Mouse (Mus musculus): ENCODE results near the gene Tbcd.

The Tbcd gene

DNA sequence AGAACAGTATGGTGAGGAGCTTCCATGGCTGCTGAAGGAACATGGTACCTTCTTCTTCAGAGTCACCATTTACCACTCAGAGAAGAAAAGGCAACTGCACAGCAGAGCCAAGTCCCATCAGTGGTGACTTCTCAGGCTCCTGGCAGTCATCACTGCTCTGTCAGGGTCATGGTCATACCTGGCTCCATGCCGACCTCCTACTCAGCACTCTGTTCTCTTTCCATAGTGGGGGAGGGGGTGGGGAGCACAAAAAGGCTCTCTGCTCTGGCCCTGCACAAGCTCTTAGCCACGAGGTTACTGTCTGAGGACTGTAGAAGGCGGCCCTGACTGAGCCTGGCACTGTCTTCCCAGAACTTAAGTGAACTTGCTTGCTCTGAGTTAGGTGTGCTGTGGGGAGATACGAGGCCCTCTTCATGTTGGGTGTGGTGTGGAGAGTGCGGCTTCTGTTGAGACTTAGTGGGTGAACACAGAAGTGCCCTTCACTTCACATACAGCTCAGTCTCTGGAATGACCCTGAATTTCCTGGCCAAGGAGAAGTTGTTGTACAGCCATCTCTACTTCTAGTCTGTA lies 91.6 kb downstream of the Tbcd start:
- WGBS = 80% methylated on average over 5 of the region's 5 CpGs

DNA sequence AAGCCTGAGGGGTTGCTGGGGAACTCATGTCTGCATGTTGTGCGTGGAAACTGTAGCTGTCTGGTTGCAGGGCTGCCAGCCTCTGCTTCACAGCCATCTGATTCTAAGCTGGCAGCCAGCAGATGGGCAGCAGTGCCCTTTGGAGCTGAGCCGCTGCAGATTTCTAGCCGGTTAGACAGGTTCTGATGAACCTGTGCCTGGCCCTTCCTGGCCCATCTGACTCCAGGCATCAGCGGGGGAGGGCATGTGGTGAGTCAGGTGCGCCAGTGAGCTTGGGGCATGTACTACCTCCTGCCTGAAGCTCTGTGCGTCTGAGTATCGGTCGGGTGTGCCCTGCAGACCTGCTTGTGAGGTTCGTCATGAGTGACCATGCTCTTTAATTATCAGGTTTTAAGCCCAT lies 92.2 kb downstream of the Tbcd start:
- 66% methylated on average over 9 of the region's 9 CpGs for WGBS

DNA sequence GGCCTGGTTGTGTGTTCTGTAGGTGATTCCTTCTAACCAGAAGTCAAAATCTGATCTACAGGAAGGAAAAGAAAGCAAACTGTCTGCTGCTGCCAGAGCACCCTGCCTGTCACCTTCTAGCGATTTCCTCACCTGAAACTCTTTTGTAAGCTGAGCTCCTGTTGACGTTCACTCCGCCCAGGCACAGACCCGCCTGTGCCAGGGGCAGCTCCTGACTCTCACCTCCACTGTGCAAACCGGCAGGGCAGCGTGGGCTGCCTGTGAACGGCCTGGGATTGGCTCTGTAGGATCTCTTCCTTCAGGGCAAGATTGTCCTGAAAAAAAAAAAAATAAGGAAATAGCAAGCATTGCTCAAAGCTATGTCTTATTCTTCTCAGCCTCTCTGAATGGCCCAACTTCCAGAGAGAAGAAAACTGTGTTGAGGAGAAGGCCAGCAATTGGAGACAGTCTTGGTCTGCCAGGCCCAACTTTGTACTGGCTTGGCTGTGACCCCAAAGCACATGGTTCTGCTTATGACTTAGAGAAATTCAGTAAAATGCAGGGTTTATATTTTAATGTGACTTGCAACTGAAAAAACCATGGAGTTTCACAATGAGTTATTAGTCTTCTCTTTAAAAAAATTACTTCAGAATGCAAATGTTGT lies 93.1 kb downstream of the Tbcd start:
- 68% methylated on average over 7 of the region's 7 CpGs for WGBS

DNA sequence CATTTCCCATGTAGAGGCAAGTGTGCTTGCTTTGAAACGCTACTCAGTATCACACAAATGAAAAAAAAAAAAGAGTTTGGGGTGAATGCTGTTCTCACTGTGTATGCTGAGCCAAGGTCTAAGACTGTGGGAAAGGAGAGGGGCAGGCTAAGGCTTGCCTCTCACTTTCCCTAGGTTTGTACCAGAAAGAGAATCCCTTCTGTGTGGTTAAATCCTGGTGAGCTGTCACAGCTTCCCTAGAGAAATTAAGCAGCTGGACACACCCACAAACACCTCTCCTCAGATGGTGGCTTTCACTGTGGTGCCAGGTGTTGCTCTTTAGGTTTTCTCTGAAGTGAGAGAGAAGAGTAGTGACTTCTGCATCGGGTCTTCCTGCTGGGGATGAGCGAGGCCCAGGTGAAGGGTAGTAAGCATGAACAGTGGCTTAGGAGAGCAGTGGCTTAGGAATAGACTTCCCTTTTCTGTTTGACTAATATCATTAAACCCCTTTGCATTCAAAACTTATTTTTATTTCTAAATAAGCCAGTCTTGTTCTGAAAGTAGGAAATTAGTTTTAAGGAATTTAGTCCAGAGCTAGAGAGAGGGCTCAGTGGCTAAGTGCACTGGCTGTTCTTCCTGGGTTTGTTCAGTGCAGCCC lies 93.8 kb downstream of the Tbcd start:
- WGBS = 75% methylated on average over 3 of the region's 3 CpGs

DNA sequence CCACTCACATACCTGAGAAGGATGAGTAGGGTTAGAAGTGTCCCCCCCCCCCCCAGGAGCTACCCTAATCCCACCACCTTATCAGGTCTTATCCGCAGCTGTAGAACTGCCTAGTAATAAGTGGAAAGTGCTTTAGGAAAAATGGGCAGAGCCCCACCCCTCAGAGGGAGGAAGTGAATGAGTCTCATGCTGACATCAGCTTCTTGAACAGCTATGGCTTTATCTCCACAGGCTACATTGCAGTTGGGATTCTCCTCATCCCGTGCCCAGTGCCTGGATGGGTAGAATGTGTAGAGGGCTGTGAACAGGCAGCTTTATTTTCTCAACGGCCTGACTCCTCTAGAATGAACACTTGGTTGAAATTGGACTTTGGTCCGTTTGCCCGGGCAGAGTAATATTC lies 95.5 kb downstream of the Tbcd start:
- WGBS = 73% methylated on average over 5 of the region's 5 CpGs

DNA sequence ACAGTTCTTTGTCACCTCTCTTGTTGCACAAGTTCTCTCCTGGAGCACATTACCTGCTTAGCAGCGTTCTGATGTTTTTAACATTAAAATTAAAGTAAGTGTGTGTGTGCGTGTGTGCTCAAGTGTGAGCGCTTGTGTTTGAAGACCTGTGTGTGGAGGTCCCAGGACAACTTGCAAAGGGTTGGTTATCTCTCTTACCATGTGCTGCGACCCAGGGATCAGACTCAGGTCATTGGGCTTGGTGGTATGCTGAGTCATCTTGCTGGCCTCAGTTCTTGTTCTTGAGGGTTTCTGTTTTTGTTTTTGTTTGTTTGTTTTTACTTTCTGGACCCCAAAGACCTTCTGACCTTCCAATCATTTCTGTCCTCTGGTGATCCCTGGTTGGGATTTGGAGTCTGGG lies 96.2 kb downstream of the Tbcd start:
- 97% methylated on average over 4 of the region's 4 CpGs for WGBS

DNA sequence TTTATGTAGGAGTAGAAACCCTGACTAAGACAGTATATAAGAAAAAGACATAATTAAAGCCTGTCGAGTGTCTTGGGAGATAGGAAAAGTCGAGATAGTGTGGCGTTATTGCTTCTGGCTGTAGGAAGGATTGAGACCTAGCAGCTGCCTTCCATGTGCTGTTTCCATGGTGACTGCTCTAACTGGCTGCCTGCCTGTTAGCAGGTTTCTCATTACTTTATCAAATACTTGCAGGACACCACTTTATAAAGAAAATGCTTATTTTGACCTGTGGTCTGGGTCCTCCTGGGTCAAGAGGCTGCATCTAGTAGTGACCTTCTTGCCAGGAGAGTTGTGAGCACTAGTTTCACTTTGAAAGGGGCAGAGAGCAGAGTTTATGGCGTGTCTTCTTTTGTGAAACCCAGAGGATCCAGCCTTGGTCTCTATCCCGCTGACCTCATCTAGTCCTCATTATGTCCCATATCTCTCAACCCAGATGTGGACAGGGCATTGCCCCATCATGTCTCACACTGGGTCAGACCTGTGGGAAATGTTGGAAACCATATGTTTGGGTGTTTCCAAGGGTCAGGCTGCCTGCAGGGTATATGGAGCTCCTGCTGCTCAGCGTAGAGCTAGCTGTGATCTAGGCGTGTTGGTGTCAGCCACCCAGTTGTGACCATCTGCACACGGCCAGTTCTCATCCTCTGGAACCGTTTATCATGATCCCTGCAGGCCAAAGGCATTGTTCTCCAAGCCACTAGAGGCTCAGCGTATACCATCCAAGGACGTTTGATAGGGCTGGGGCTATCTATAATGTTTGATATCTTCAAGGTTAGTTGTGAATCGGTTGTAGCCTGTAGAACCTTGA lies 97.5 kb downstream of the Tbcd start:
- 67% methylated on average over 12 of the region's 12 CpGs for WGBS

DNA sequence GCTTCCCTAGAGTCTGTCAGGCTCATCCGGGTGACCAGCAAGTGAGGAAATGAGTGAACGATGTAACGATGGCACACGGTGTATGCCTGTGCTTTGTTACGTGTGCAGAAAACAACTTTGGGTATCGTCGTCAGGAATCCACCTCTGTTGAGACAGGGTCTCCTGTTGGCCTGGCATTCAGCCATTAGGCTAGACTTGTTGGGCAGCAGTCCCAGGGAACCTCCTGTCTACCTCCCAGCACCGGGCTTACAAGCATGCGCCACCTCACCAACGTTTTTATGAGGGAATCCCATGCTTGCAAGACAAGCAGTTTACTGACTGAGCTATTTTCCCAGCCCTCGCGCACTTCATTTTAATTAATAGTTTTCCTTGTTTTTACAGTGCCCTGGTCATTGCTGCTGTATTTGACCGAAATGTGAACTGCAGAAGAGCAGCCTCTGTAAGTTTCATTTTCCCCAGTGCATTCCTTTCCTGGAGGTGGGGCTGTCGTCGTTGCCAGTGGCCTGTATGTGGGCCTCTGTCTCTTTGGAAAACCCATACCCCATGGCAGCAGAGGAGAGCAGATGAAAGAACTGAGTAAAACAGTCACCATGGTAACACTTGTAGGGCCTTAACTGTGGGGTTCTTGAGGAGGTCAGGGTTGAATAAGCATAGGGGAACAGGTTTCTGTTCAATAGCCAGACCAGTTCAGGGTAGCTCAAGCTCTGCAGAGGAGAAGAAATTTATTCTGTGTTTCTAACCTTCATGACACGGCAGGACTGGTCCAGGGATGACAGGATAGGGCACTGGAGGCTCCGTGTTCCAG lies 98.3 kb downstream of the Tbcd start:
- 60% methylated on average over 17 of the region's 17 CpGs for WGBS

DNA sequence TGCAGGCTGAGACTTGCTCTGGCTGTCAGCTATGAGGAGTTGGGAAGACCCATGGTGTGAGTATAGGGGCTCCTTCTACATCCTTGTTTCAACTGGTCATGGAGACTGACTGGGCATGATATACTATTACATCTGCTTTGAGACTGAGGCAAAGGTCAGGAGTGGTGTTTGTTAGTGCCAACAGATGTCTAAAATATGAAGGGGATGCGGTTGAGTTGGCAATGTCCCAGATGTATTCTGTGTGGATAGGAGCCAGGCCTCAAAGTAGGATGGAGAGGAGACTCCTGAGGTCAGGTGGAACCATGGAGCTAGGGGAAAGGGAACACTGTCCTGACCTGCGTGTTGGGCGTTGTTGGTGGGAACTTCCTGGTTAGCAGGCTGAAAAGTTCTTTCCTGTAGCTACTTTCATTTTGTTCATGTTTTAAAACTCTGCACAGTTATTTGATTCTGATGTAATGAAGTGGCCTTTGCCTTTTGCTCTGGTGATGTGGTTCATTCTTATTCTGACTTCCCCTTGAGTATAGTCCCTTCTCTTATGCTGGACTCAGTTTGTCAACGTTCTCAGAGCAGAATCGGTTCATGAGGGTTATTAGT lies 99.6 kb downstream of the Tbcd start:
- WGBS = 79% methylated on average over 5 of the region's 5 CpGs

DNA sequence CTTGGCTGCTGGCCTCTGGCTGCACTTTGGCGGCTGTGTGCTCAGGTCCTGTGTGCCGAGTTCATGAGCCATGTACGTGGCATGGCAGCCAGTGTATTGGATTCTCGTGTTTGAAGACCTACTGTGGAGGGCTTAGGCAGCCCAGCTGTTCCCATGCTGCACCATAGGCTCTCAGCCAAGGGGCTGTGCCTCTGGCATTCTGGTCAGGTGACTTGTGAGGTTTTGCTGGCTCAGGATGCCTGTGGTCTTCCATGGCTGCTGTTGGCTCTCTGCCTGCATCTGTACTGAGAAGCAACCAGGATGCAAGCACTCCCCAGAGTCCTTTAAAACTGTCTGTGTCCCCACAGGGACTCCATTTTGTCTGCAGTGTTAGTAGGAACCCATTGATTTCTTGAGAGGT lies 100.4 kb downstream of the Tbcd start:
- 66% methylated on average over 4 of the region's 4 CpGs for WGBS

DNA sequence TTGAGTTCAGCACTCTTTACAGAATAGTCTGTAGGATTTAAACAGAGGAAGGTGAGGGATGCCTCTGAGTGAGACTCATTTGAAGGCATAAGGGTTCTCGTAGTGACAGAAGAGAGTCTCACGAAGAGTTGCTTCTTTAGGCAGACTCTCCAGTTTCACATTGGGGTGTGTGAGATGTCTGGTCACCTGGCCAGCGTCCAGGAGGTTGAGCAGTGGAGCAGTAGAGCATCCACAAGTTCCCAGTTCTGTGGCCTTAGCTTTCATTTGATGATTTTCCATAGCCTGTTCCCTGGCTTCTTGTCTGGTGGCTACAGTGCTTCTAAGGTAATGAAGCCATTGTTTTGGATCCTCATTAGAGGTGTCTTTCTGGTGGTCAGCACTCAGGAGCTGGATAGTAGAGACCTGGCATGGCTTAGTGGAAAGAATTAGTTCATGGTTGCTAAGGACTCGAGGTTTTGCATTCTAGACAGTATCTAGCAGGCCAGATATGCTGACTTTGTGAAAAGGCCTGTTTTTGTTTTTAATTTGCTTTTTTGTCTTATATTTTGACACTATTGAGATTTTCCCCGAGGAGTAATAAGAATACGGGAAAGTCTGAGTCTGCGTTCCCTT lies 101.2 kb downstream of the Tbcd start:
- WGBS = 82% methylated on average over 7 of the region's 7 CpGs

DNA sequence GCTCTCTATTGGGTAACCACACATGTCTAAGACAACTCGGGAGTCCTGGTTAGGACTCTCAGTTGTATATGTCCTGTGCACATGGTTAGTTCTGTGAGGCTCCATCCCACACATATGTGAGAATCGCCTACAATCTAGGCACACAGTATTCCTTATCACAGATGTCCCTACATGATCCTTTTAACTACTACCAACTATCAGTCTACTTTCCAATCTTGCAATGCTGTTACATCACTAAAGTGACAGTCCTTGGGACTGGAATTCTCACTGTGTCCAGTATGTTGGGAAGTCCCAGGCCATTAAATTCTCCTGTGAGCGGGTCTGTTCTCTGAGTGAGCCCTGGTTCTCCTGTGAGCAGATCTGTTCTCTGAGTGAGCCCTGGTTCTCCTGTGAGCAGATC lies 101.7 kb downstream of the Tbcd start:
- 86% methylated on average over 3 of the region's 3 CpGs for WGBS

DNA sequence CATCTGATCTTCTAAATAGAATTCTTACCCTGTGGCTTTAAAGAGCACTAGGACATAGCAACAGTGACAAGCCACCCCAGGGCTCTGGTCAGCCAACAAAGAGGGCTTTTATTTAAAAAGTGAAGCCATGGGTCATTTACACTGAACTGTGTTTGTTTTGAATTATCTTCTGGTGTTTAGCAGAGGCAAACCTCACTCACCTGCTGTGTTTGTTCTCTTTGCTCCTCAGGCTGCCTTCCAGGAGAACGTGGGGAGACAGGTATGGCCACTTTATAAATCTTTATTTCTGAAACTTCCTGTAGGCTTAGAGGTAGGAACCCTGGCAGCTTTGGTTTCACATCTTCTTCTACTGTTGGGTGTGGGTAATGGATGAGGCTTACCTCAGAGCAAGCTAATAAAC lies 105.0 kb downstream of the Tbcd start:
- WGBS = 76% methylated on average over 1 of the region's 1 CpGs

DNA sequence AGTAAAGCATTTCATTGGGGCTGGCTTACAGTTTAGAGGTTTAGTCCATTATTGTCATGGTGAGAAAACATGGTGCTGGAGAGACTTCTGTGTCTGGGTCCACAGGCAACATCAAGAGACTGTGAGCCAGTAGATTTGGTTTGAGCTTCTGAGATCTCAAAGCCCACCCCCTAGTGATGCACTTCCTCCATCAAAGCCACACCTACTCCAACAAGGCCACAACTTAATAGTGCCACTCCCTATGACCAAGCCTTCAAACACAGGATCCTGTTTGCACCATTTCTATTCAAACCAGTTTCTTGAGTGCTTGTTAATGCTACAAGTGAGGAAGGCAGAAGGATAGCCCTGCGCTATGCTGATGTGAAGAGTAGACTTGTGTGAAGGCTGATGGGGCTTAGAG lies 106.2 kb downstream of the Tbcd start:
- WGBS = 100% methylated on average over 1 of the region's 1 CpGs

DNA sequence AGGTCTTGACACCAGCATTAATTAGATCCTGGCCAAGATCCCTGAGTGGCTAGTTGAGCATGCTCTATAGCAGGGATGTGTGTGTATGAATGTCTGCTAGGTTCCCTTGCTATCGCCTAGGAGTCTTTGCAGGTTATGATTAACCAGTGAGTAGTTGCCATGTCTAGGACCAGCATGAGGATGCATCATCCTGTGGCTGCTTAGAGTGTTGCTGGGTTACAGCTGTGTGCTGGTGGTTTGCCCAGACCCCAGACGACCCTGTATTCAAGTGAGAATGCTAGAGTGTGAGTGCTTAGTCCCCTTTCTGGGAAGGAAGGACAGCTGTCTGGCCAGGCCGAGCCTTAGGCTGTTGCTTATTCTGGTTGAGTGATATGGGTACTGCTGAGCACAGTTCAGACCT lies 106.8 kb downstream of the Tbcd start:
- WGBS = 82% methylated on average over 3 of the region's 3 CpGs

DNA sequence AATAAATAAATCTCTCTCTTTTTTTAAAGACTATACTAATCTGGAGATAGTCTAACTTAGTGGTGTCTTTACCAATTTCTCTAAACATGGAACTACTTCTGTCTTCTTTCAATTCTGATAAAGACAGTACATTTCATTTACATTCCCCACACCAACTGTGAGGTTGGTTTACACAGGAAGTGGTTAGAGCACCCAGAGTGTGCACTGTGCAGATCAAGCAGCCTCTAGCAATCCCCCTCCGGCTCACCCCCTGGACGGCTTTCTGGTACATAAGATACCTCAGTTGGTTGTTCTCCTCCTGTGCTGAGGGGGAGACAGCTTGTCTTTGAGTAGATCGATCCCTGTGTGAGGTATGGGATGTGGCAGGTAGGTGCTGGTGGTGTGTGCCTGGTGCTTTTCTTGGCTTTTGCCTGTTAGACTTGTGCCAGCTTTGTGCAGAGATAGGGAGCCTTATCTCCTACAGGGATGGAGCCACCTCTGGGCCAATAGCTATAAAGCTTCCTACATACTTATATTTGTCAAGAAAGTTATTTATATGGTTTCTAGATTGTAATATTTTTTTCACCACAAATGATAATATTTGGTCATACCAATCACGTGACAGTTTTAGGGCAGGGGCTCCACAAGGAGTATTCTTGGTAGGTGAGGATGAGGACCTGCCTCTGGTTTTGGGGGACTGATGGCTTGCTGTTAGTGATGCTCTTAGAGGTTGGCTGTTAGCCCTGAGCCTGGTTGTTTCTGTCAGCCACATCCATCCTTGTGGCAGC lies 108.0 kb downstream of the Tbcd start:
- WGBS = 86% methylated on average over 4 of the region's 4 CpGs

DNA sequence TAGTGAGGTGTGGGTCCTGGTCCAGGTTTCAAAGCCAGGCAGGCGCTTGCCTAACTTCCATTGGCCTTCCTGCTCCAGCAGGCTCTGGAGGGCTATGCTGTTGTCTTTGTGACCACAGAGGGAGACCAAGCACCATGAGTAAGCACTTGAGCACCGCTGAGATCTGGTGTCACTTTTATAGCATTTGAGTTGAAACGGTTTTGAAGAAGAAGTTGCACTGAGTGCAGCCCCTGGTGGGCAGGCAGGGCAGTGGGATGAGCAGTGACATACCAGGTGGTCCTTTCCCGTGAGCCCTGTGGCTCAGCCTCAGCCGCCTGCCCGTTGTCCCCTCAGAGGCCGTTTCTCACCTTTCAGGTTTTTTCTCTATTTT lies 108.5 kb downstream of the Tbcd start:
- WGBS = 74% methylated on average over 7 of the region's 7 CpGs

DNA sequence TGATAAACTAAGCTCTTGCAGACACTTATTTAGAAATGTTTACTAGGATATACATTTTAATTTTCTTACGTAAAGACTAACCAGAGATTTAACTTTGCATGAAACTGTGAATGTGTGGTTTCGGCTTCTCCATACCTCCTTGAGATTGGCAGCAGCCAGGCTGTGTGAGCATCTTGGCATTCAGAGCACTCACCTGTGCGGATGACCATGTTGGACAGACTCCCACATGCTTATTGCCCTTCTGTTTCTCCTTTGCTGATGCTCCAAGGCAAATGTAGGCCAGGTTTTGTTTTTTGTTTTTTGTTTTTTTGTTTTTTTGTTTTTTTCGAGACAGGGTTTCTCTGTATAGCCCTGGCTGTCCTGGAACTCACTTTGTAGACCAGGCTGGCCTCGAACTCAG lies 111.6 kb downstream of the Tbcd start:
- 91% methylated on average over 5 of the region's 5 CpGs for WGBS

DNA sequence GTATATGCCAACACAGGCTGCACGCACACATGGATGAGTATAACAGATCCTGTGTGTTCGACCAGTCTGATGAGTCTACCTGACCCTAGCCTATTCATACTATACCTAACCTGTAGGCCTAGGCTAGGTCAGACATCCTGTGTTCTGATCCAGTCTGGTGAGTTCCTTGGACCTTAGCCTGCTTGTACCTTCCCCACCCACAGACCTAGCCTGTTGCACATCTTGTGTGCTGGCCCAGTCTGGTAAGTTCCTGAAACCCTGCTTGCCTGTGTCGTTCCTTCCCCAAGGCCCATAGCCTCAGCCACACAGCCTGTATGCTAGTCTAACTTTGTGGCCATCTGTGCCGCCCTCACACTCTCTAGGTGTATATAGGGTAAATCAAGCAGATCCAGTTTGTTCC lies 112.5 kb downstream of the Tbcd start:
- WGBS = 89% methylated on average over 4 of the region's 4 CpGs

DNA sequence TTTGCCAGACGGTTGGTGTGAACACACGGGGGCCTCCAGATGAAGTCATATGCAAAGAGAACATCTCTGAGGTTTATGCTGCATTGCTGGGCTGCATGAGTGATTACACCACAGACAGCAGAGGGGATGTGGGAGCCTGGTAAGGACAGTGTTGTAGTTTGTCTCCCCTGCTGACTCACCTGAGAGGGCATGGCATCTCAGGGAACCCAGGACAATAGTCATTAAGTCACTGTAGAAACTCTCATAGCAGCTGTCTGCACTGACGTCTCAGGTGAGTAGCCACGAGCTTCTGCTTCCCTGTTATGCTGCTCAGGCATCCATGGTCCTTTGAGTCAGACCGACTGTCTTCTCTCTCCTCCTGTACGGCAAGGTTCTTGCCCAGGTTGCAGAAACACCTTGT lies 145.5 kb downstream of the Tbcd start:
- WGBS = 79% methylated on average over 6 of the region's 6 CpGs

All from cerebral cortex, adult 2 months (tissue).